Mouse (Mus musculus): ENCODE results near the gene Pla1a.

DNA sequence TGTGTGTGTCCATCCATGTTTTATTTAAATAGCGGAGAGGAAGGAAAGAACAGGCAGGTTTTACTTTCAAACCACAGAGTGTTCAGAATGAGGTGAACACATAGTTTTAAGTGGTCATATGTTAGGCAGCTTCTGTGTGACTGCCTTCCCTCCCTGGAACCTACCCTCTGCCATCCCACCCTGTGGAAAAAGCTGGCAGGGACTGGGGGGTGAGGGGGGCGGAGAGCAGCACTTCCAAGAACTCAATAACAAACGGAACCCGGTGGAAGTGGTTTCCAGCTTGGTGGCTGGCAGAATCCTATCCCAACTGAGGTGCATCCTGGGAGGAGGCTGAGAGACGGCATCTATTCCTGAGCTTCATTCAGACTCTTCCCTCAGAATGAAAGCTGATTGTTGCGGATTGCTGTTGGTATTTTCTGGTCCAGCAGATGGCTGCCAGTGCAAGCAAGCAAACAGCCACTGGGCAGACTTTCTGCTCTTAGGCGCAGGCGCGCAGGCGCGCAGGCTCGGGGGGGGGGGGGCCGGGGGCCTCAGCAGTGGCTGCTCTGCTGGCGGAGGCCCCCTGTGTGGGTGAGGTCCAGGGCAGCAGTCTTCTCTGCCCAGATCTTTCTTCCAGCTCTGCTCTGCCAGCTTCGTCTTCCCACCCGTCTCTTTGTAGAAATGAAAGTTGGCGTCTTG, 56.6 kb downstream of the Pla1a start:
- TF ChIP-seq CTCF (IDR thresholded peaks at IDR 0.05; ENCODE audit: borderline replicate concordance, extremely low read depth, insufficient read depth, insufficient read length) (no peak), POLR2A (IDR thresholded peaks at IDR 0.05; ENCODE audit: borderline replicate concordance, extremely low read depth, insufficient read depth, insufficient read length, poor library complexity, severe bottlenecking) (peak; percentile 51; the same call in 1 of the 2 replicates)

All from brain, embryonic 14.5 days (tissue).